Mouse (Mus musculus): ENCODE results near the gene Itga3. TPM values are rescaled to one million over a fixed set of nuclear protein-coding genes. Genes with fewer than 3 reads are reported as not detected.

The Itga3 gene
- polyA plus RNA-seq, 1 experiment from 2014 or later = 21.5 TPM

DNA sequence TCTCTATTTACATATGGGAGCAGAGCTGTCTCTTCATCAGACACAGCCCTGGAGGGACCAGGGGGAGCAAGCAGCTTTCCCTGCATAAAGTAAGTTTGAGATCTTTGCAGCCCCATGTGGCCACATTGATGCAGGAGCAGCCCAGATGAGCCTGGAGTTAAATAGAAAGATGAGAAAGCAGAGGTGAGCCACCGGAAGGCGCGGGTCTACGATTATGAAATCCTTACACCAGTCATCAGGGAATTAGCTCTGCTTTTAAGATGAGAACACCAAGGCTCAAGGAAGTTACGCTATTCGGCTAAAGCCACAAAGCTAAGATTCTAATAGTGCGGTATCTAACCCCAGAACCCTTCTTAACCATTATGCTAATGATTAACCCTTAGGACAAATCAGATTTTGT is 1.4 kb upstream of the Itga3 start:
- WGBS = 49% methylated on average over 7 of the region's 7 CpGs
- H3K4me1 ChIP-seq (ENCODE audit: control insufficient read depth, insufficient read depth, low read length) = peaks cover 50% of the 10 kb centered on the region
- no peak overlapping the region for H3K4me3 ChIP-seq (ENCODE audit: low read depth, low read length)
- no peak overlapping the region for H3K9ac ChIP-seq (replicated peaks; ENCODE audit: low read depth, low read length)
- H3K9me3 ChIP-seq (ENCODE audit: control insufficient read depth, low read depth, low read length) = no peaks in the 10 kb centered on the region
- H3K27me3 ChIP-seq (ENCODE audit: control insufficient read depth, insufficient read depth, low read length) = no peaks in the 10 kb centered on the region
- ATAC-seq (ENCODE audit: insufficient number of reproducible peaks, insufficient read depth, low FRiP score, low read depth) = no peak
- H3K36me3 ChIP-seq (ENCODE audit: control insufficient read depth, insufficient read depth, low read length) = no peaks in the 10 kb centered on the region
- H3K27ac ChIP-seq (ENCODE audit: low read length) = no peak overlapping the region
- 0 out of 2 replicates have a peak overlapping the region, but pooled peaks have one; percentile 6 for H3K4me2 ChIP-seq (replicated peaks; ENCODE audit: low read depth, low read length)

DNA sequence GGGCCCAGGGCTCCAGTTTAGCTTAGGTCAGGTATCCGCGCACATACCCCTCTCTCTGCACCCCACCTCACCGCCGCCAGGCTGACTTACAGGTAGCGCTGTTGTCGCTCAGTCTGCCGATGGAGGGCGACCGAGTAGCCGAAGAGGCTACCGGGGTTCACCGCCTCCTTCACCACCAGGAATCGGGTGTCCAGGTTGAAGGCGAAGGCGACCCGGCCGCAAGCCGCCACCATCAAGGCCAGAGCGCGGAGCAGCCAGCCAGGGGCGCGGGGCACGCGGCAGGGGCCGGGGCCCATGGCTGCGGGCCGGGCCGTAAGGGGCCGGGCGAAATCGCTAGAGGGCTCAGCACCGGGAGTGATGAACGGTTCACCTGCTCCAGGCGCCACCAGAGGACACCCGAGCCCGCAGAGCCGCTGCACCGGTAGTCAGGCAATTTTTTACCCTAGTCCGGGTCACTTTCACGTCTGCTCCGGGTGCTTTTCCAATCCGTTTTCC is 513 bp downstream of the Itga3 start:
- Histone ChIP-seq H3K36me3 (ENCODE audit: control insufficient read depth, insufficient read depth, low read length) (no peaks in the 10 kb centered on the region), H3K27ac (ENCODE audit: low read length) (peak overlapping the region; percentile 81; the same call in 1 of the 2 replicates), H3K4me2 (replicated peaks; ENCODE audit: low read depth, low read length) (peak overlapping the region; percentile 79), H3K4me3 (ENCODE audit: low read depth, low read length) (peak overlapping the region; percentile 55), H3K9me3 (ENCODE audit: control insufficient read depth, low read depth, low read length) (no peaks in the 10 kb centered on the region), H3K27me3 (ENCODE audit: control insufficient read depth, insufficient read depth, low read length) (no peaks in the 10 kb centered on the region), H3K9ac (replicated peaks; ENCODE audit: low read depth, low read length) (peak overlapping the region; percentile 57), H3K4me1 (ENCODE audit: control insufficient read depth, insufficient read depth, low read length) (peaks cover 66% of the 10 kb centered on the region)
- ATAC-seq (ENCODE audit: insufficient number of reproducible peaks, insufficient read depth, low FRiP score, low read depth) = peak; percentile 55
- 1% methylated on average over 42 of the region's 42 CpGs for WGBS

DNA sequence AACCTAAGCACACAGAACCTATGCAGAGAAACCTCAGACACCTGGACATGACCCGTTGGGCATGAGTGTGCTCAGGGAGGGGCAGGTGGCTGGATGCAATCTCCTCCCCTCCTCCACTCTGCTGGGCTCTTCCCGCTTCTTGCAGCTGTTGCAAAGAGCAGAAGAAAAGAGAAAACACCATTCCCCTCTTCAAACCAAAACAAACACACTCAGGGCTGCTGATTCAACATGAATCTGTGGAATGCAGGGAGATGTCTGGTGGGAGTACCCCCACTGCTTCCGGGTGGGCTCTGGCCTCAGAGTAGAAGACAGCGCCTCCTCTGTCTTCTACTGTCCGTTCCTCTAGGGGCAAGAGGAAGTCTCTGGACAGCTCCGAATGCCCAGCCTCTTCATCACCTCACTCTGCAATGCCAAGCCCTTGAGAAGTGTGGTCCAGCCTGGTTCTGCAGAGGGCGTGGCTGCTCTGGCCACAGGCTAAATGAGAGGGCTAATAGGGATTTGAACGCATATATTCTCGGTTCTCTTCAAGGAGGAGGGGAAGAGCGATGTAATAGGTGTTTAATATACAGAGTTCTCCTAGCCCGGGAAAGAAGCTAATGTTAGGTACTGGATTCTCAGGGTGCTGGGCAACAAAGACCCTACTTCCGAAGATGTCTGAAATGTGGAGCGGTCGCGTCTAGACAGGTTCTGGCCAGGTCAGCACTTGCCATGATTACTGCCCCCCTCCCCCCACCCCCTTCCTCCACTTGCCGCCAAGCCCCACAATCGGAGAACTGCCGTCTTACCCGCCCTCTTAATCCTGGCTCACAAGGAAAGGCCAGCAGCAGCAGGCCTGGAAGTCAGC is 1.2 kb downstream of the Itga3 start:
- WGBS = 3% methylated on average over 19 of the region's 19 CpGs

DNA sequence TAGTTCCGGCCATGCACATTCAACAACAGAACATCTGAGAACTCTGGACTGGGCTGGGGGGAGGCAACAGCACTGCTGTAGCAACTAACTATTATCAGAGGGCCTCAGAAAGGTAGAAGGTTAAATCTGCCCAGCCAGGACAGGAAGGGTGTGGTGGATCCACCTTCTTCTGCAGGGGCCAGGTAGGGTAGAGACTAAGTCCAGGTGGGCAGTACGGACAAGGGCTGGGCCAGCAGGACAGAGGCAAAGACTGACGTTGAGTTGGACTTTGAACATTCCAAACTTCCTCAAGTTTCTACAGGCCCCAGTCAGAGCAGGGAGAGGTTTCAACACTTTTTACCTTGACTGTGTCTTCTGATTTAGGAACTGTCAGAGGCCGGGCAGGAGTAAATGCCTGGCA is 1.9 kb downstream of the Itga3 start:
- no peaks in the 10 kb centered on the region for H3K9me3 ChIP-seq (ENCODE audit: control insufficient read depth, low read depth, low read length)
- no peak overlapping the region for H3K9ac ChIP-seq (replicated peaks; ENCODE audit: low read depth, low read length)
- no peaks in the 10 kb centered on the region for H3K36me3 ChIP-seq (ENCODE audit: control insufficient read depth, insufficient read depth, low read length)
- H3K4me2 ChIP-seq (replicated peaks; ENCODE audit: low read depth, low read length) = peak overlapping the region; percentile 79
- H3K27me3 ChIP-seq (ENCODE audit: control insufficient read depth, insufficient read depth, low read length) = no peaks in the 10 kb centered on the region
- ATAC-seq (ENCODE audit: insufficient number of reproducible peaks, insufficient read depth, low FRiP score, low read depth) = no peak
- peaks cover 63% of the 10 kb centered on the region for H3K4me1 ChIP-seq (ENCODE audit: control insufficient read depth, insufficient read depth, low read length)
- peak overlapping the region; percentile 81; the same call in 1 of the 2 replicates for H3K27ac ChIP-seq (ENCODE audit: low read length)
- 31% methylated on average over 4 of the region's 4 CpGs for WGBS
- H3K4me3 ChIP-seq (ENCODE audit: low read depth, low read length) = peak overlapping the region; percentile 55; the same call in 1 of the 2 replicates

More for the DNA sequence above, 1.2 kb downstream of the Itga3 start:
- Histone ChIP-seq H3K4me3 (ENCODE audit: low read depth, low read length) (peak overlapping the region; percentile 55), H3K4me2 (replicated peaks; ENCODE audit: low read depth, low read length) (peak overlapping the region; percentile 79), H3K27ac (ENCODE audit: low read length) (peak overlapping the region; percentile 81; the same call in 1 of the 2 replicates), H3K9me3 (ENCODE audit: control insufficient read depth, low read depth, low read length) (no peaks in the 10 kb centered on the region), H3K9ac (replicated peaks; ENCODE audit: low read depth, low read length) (peak overlapping the region; percentile 57), H3K4me1 (ENCODE audit: control insufficient read depth, insufficient read depth, low read length) (peaks cover 66% of the 10 kb centered on the region), H3K27me3 (ENCODE audit: control insufficient read depth, insufficient read depth, low read length) (no peaks in the 10 kb centered on the region), H3K36me3 (ENCODE audit: control insufficient read depth, insufficient read depth, low read length) (no peaks in the 10 kb centered on the region)
- no peak for ATAC-seq (ENCODE audit: insufficient number of reproducible peaks, insufficient read depth, low FRiP score, low read depth)

DNA sequence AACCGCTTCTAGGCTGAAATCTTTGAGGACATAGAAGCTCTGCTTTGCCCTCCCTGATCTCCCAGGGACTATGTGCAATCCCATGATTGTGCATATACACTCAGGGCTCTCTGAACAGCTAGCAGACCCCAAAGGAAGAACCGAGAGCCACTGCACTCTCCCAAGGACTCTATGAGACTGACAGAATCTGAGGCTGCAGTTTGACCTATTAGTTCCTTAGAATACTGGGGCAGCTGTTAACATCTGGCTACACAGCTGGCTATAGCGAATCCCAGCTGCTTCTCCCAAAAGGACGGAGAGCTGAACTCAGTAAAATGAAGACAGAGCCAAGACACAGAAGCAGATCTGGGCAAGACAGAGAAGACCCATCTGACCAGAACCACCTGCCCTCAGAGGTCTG is 2.8 kb downstream of the Itga3 start:
- Histone ChIP-seq H3K36me3 (ENCODE audit: control insufficient read depth, insufficient read depth, low read length) (no peaks in the 10 kb centered on the region), H3K4me1 (ENCODE audit: control insufficient read depth, insufficient read depth, low read length) (peaks cover 60% of the 10 kb centered on the region), H3K27me3 (ENCODE audit: control insufficient read depth, insufficient read depth, low read length) (no peaks in the 10 kb centered on the region), H3K4me2 (replicated peaks; ENCODE audit: low read depth, low read length) (peak overlapping the region; percentile 79), H3K27ac (ENCODE audit: low read length) (no peak overlapping the region), H3K4me3 (ENCODE audit: low read depth, low read length) (no peak overlapping the region), H3K9ac (replicated peaks; ENCODE audit: low read depth, low read length) (no peak overlapping the region), H3K9me3 (ENCODE audit: control insufficient read depth, low read depth, low read length) (no peaks in the 10 kb centered on the region)
- 56% methylated on average over 4 of the region's 4 CpGs for WGBS
- ATAC-seq (ENCODE audit: insufficient number of reproducible peaks, insufficient read depth, low FRiP score, low read depth) = no peak

DNA sequence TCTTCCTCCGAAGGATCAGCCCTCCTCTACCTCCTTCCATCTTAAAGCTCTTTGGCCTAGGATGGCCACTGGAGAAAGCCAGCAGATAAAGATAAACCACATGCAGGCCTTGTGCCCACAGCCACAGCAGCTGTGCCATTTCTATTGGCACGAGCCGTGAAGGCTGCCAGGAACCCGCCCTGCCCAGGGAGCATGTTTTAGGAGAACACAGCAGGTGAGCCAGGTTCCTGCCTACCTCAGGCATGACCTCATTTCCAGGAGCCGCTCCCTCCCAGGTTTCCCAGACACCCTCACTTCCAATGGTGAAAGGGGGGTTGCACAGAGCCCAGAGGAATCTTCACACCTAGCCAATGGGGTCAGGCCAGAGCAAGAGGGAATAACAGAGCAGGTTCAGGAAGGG is 3.8 kb downstream of the Itga3 start:
- H3K27me3 ChIP-seq (ENCODE audit: control insufficient read depth, insufficient read depth, low read length) = no peaks in the 10 kb centered on the region
- ATAC-seq (ENCODE audit: insufficient number of reproducible peaks, insufficient read depth, low FRiP score, low read depth) = no peak
- H3K4me3 ChIP-seq (ENCODE audit: low read depth, low read length) = no peak overlapping the region
- H3K9me3 ChIP-seq (ENCODE audit: control insufficient read depth, low read depth, low read length) = no peaks in the 10 kb centered on the region
- 64% methylated on average over 5 of the region's 5 CpGs for WGBS
- no peak overlapping the region for H3K4me2 ChIP-seq (replicated peaks; ENCODE audit: low read depth, low read length)
- no peak overlapping the region for H3K27ac ChIP-seq (ENCODE audit: low read length)
- peaks cover 54% of the 10 kb centered on the region for H3K4me1 ChIP-seq (ENCODE audit: control insufficient read depth, insufficient read depth, low read length)
- no peaks in the 10 kb centered on the region for H3K36me3 ChIP-seq (ENCODE audit: control insufficient read depth, insufficient read depth, low read length)
- H3K9ac ChIP-seq (replicated peaks; ENCODE audit: low read depth, low read length) = no peak overlapping the region

DNA sequence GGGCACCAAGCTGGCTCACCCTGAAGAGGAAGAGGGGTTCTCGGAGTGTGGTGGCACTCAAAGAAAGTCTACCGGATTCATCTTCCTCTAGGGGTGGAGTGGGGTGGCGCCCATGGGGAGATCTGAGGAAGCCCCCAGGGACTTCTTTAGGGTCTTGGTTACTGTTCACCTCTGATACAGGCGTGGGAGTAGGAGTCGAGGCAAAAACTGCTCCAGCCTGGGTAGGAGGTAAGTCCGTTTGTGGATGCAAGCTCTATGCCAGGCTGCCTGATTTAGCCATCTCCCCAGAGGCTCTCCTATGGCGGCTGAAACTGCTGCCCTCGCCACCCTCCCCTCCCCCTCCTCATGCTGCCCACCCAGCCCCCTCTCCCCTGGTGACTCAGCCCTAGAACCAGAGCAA is 4.5 kb downstream of the Itga3 start:
- WGBS = 78% methylated on average over 8 of the region's 8 CpGs
- no peak overlapping the region for H3K4me2 ChIP-seq (replicated peaks; ENCODE audit: low read depth, low read length)
- peaks cover 51% of the 10 kb centered on the region for H3K4me1 ChIP-seq (ENCODE audit: control insufficient read depth, insufficient read depth, low read length)
- no peak overlapping the region; the same call in 1 of the 2 replicates for H3K27ac ChIP-seq (ENCODE audit: low read length)
- no peak for ATAC-seq (ENCODE audit: insufficient number of reproducible peaks, insufficient read depth, low FRiP score, low read depth)
- H3K9me3 ChIP-seq (ENCODE audit: control insufficient read depth, low read depth, low read length) = no peaks in the 10 kb centered on the region
- no peaks in the 10 kb centered on the region for H3K27me3 ChIP-seq (ENCODE audit: control insufficient read depth, insufficient read depth, low read length)
- no peak overlapping the region for H3K9ac ChIP-seq (replicated peaks; ENCODE audit: low read depth, low read length)
- H3K4me3 ChIP-seq (ENCODE audit: low read depth, low read length) = no peak overlapping the region
- H3K36me3 ChIP-seq (ENCODE audit: control insufficient read depth, insufficient read depth, low read length) = no peaks in the 10 kb centered on the region

DNA sequence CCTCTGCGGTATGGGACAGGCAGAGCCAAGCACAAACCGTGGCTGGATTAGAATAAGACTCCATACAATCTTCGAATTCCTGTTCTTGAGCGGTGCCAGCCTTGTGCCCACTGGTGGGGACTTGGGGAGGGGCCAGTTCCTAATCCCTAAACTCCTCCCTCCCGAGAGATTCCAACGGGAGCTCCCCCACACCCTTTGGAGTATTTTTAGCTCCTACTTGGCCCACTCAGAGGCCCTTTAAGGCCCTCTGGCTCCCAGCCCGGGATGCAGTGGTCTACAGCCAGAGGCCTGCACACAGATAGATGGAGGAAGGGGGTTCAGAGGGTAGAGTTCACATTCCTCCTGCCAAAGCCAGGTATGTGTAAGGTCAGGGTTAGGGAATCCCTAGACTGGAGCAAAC is 5.3 kb downstream of the Itga3 start:
- H3K9me3 ChIP-seq (ENCODE audit: control insufficient read depth, low read depth, low read length) = no peaks in the 10 kb centered on the region
- H3K4me3 ChIP-seq (ENCODE audit: low read depth, low read length) = no peak overlapping the region
- peak overlapping the region; percentile 2; the same call in 1 of the 2 replicates for H3K27ac ChIP-seq (ENCODE audit: low read length)
- no peaks in the 10 kb centered on the region for H3K36me3 ChIP-seq (ENCODE audit: control insufficient read depth, insufficient read depth, low read length)
- 29% methylated on average over 7 of the region's 7 CpGs for WGBS
- H3K4me2 ChIP-seq (replicated peaks; ENCODE audit: low read depth, low read length) = no peak overlapping the region
- ATAC-seq (ENCODE audit: insufficient number of reproducible peaks, insufficient read depth, low FRiP score, low read depth) = 0 out of 2 replicates have a peak, but pooled peaks have one; percentile 10
- H3K4me1 ChIP-seq (ENCODE audit: control insufficient read depth, insufficient read depth, low read length) = peaks cover 51% of the 10 kb centered on the region
- no peaks in the 10 kb centered on the region for H3K27me3 ChIP-seq (ENCODE audit: control insufficient read depth, insufficient read depth, low read length)
- H3K9ac ChIP-seq (replicated peaks; ENCODE audit: low read depth, low read length) = no peak overlapping the region

Measured in stomach, embryonic 14.5 days (tissue).